Mouse (Mus musculus) limb, embryonic 11.5 days (tissue): ENCODE measurements around the gene Rnf212b. TPM values are rescaled to one million over a fixed set of nuclear protein-coding genes. Genes with fewer than 3 reads are reported as not detected.

Experiments
- ATAC-seq: fragments of 200-750 bp; cut with Nextera tagmentation; 2 replicates; pipeline ENCODE4 v1.8.0; 2017; ENCODE audit warnings: low read depth; ENCODE audit not compliant: insufficient number of reproducible peaks, low FRiP score, low TSS enrichment
- DNase-seq: peaks from one replicate; pipeline ENCODE4 v3.0.0-alpha.2; 2015; ENCODE audit warnings: low spot score
- H3K27ac ChIP-seq: fragments of 300-500 bp; sonication (generic); replicated peaks from 2 replicates; pipeline ENCODE4 v1.5.1; 2014; ENCODE audit warnings: low read depth, mild to moderate bottlenecking, low read length
- H3K27me3 ChIP-seq: fragments of 300-500 bp; sonication (generic); 2 replicates; pipeline ENCODE4 v1.6.1; 2014; ENCODE audit warnings: mild to moderate bottlenecking, low read length, mixed read lengths; ENCODE audit not compliant: control insufficient read depth, insufficient read depth
- H3K36me3 ChIP-seq: fragments of 300-500 bp; sonication (generic); 2 replicates; pipeline ENCODE4 v1.6.1; 2014; ENCODE audit warnings: mild to moderate bottlenecking, low read length, moderate library complexity, mixed read lengths; ENCODE audit not compliant: control insufficient read depth, insufficient read depth
- H3K4me1 ChIP-seq: fragments of 300-500 bp; sonication (generic); 2 replicates; pipeline ENCODE4 v1.6.1; 2014; ENCODE audit warnings: low read length, mixed read lengths; ENCODE audit not compliant: control insufficient read depth, insufficient read depth
- H3K4me2 ChIP-seq: fragments of 300-500 bp; sonication (generic); 2 replicates; pipeline ENCODE4 v1.6.1; 2014; ENCODE audit warnings: low read depth, mild to moderate bottlenecking, moderate library complexity; ENCODE audit not compliant: severe bottlenecking
- H3K4me3 ChIP-seq: fragments of 300-500 bp; sonication (generic); 2 replicates; pipeline ENCODE4 v1.5.1; 2014; ENCODE audit warnings: low read depth, low read length
- H3K9ac ChIP-seq: fragments of 300-500 bp; sonication (generic); 2 replicates; pipeline ENCODE4 v1.6.1; 2014; ENCODE audit warnings: mild to moderate bottlenecking, low read length
- H3K9me3 ChIP-seq: fragments of 300-500 bp; sonication (generic); 2 replicates; pipeline ENCODE4 v1.6.1; 2016; ENCODE audit warnings: low read length; ENCODE audit not compliant: control insufficient read depth
- WGBS: fragments of 180-500 bp; shearing (Covaris S2); extraction: QIAGEN DNeasy Blood & Tissue Kit; methylation state at CpG from one replicate; pipeline ENCODE4 v1.1.7; 2014; 5-methylcytosine and 5-hydroxymethylcytosine counted together
- polyA plus RNA-seq: library from polyadenylated mRNA; unstranded; fragments of >200 nt; fragmentation: Nextera tagmentation; extraction: Ambion mirVana; gene quantifications from 2 replicates; pipeline ENCODE4 v1.2.1, GENCODE M21; 2014

Gene Rnf212b
- polyA plus RNA-seq, 1 experiment from 2014 or later, result not detected

GRCm38 (mm10) chr14:54788231-54788630, 25.7 kb upstream of the Rnf212b start:
- no peaks in the 10 kb centered on the region for H3K36me3 ChIP-seq
- no peaks in the 10 kb centered on the region for H3K4me1 ChIP-seq
- DNase-seq, result no peak
- 94% methylated on average over 5 of the region's 5 CpGs for WGBS
- H3K4me3 ChIP-seq, result no peak overlapping the region
- no peak overlapping the region for H3K27ac ChIP-seq
- H3K9ac ChIP-seq, result no peak overlapping the region
- no peaks in the 10 kb centered on the region for H3K9me3 ChIP-seq
- no peak for ATAC-seq
- no peaks in the 10 kb centered on the region for H3K27me3 ChIP-seq
- no peak overlapping the region for H3K4me2 ChIP-seq

- ATAC-seq (no peak), DNase-seq (no peak)
- Histone ChIP-seq H3K4me1 (no peaks in the 10 kb centered on the region), H3K9me3 (no peaks in the 10 kb centered on the region), H3K9ac (no peak overlapping the region), H3K27me3 (no peaks in the 10 kb centered on the region), H3K4me3 (no peak overlapping the region), H3K4me2 (no peak overlapping the region), H3K36me3 (no peaks in the 10 kb centered on the region), H3K27ac (no peak overlapping the region)
- WGBS, result 78% methylated on average over 6 of the region's 6 CpGs
Measured at GRCm38 (mm10) chr14:54792166-54792565, 21.8 kb upstream of the Rnf212b start.

GRCm38 (mm10) chr14:54793351-54793750, 20.6 kb upstream of the Rnf212b start:
- Histone ChIP-seq H3K9me3 (no peaks in the 10 kb centered on the region), H3K36me3 (no peaks in the 10 kb centered on the region), H3K4me1 (no peaks in the 10 kb centered on the region), H3K27ac (no peak overlapping the region), H3K4me2 (no peak overlapping the region), H3K9ac (no peak overlapping the region), H3K4me3 (no peak overlapping the region), H3K27me3 (no peaks in the 10 kb centered on the region)
- no peak for ATAC-seq
- WGBS, result 77% methylated on average over 1 of the region's 1 CpGs
- DNase-seq, result no peak

GRCm38 (mm10) chr14:54793894-54794830, 19.8 kb upstream of the Rnf212b start:
- no peak overlapping the region for H3K27ac ChIP-seq
- no peak for ATAC-seq
- no peaks in the 10 kb centered on the region for H3K36me3 ChIP-seq
- H3K4me2 ChIP-seq, result no peak overlapping the region
- no peak for DNase-seq
- H3K9me3 ChIP-seq, result no peaks in the 10 kb centered on the region
- no peak overlapping the region for H3K4me3 ChIP-seq
- no peak overlapping the region for H3K9ac ChIP-seq
- WGBS, result 81% methylated on average over 8 of the region's 8 CpGs
- H3K4me1 ChIP-seq, result no peaks in the 10 kb centered on the region
- H3K27me3 ChIP-seq, result no peaks in the 10 kb centered on the region

GRCm38 (mm10) chr14:54795901-54796300, 18.0 kb upstream of the Rnf212b start:
- H3K27me3 ChIP-seq, result no peaks in the 10 kb centered on the region
- no peaks in the 10 kb centered on the region for H3K4me1 ChIP-seq
- ATAC-seq, result no peak
- no peak overlapping the region for H3K4me2 ChIP-seq
- H3K9ac ChIP-seq, result no peak overlapping the region
- no peaks in the 10 kb centered on the region for H3K36me3 ChIP-seq
- no peak overlapping the region for H3K27ac ChIP-seq
- H3K4me3 ChIP-seq, result no peak overlapping the region
- H3K9me3 ChIP-seq, result no peaks in the 10 kb centered on the region
- WGBS, result 90% methylated on average over 1 of the region's 1 CpGs
- no peak for DNase-seq

GRCm38 (mm10) chr14:54796760-54797159, 17.2 kb upstream of the Rnf212b start:
- DNase-seq (no peak), ATAC-seq (no peak)
- Histone ChIP-seq H3K4me3 (no peak overlapping the region), H3K27me3 (no peaks in the 10 kb centered on the region), H3K4me1 (no peaks in the 10 kb centered on the region), H3K36me3 (no peaks in the 10 kb centered on the region), H3K4me2 (no peak overlapping the region), H3K9me3 (no peaks in the 10 kb centered on the region), H3K9ac (no peak overlapping the region), H3K27ac (no peak overlapping the region)
- WGBS, result 95% methylated on average over 15 of the region's 15 CpGs

- 44% methylated on average over 10 of the region's 10 CpGs for WGBS
- no peak overlapping the region for H3K9ac ChIP-seq
- no peak overlapping the region for H3K4me2 ChIP-seq
- no peak for DNase-seq
- H3K36me3 ChIP-seq, result no peaks in the 10 kb centered on the region
- no peak for ATAC-seq
- H3K27me3 ChIP-seq, result no peaks in the 10 kb centered on the region
- no peaks in the 10 kb centered on the region for H3K9me3 ChIP-seq
- H3K4me1 ChIP-seq, result no peaks in the 10 kb centered on the region
- no peak overlapping the region for H3K4me3 ChIP-seq
- H3K27ac ChIP-seq, result no peak overlapping the region
Measured at GRCm38 (mm10) chr14:54799686-54800085, 14.3 kb upstream of the Rnf212b start.

- Histone ChIP-seq H3K27me3 (no peaks in the 10 kb centered on the region), H3K4me2 (no peak overlapping the region), H3K4me1 (no peaks in the 10 kb centered on the region), H3K27ac (no peak overlapping the region), H3K36me3 (no peaks in the 10 kb centered on the region), H3K9ac (no peak overlapping the region), H3K4me3 (no peak overlapping the region), H3K9me3 (no peaks in the 10 kb centered on the region)
- ATAC-seq (no peak), DNase-seq (no peak)
- WGBS, result 70% methylated on average over 4 of the region's 4 CpGs
Measured at GRCm38 (mm10) chr14:54802428-54802827, 11.5 kb upstream of the Rnf212b start.
